Mouse (Mus musculus) liver, adult 2 months (tissue): Measurements from ENCODE around the gene Ppp1cc.

Experiments
- CTCF ChIP-seq: fragments of 200-500 bp; IDR thresholded peaks from 2 replicates; pipeline ENCODE4 v1.5.1; 2011; ENCODE audit warnings: low read depth, low read length, control low read depth
- POLR2A ChIP-seq: fragments of 200-500 bp; IDR thresholded peaks from 2 replicates; pipeline ENCODE4 v1.6.1; 2011; ENCODE audit warnings: low read length, control low read depth; ENCODE audit not compliant: insufficient read depth; ENCODE audit errors: extremely low read depth

- TF ChIP-seq POLR2A (no peak), CTCF (no peak)
These were observed 17.3 kb downstream of the Ppp1cc start for GRCm38 (mm10) chr5:122175402-122175801.
